Mouse (Mus musculus): ENCODE data around the gene Atg14. TPM values are rescaled to one million over a fixed set of nuclear protein-coding genes. Genes with fewer than 3 reads are reported as not detected.
"Not testable (repeated sequence)": the region's sequence is repeated elsewhere in the genome, so short reads cannot be mapped to it uniquely, and the experiment has no call there.

The Atg14 gene
- total RNA-seq, 2 experiments from 2014 or later, result 1.7 to 13.0 TPM

GRCm38 (mm10) chr14:47551668-47552067, 18.8 kb downstream of the Atg14 start:
- ATAC-seq (replicated peaks; ENCODE audit: low FRiP score, poor library complexity, severe bottlenecking), result no peak

- no peak for ATAC-seq (replicated peaks; ENCODE audit: low FRiP score, poor library complexity, severe bottlenecking)
Measured at GRCm38 (mm10) chr14:47544877-47545276, 25.6 kb downstream of the Atg14 start.

GRCm38 (mm10) chr14:47544286-47544685, 26.2 kb downstream of the Atg14 start:
- ATAC-seq (replicated peaks; ENCODE audit: low FRiP score, poor library complexity, severe bottlenecking), result peak; percentile 50

GRCm38 (mm10) chr14:47542283-47542682, 28.2 kb downstream of the Atg14 start:
- ATAC-seq (replicated peaks; ENCODE audit: low FRiP score, poor library complexity, severe bottlenecking), result no peak

- ATAC-seq (replicated peaks; ENCODE audit: low FRiP score, poor library complexity, severe bottlenecking), result no peak
Measured at GRCm38 (mm10) chr14:47541325-47541948, 29.0 kb downstream of the Atg14 start.

- no peak for ATAC-seq (replicated peaks; ENCODE audit: low FRiP score, poor library complexity, severe bottlenecking)
Measured at GRCm38 (mm10) chr14:47535096-47535495, 35.4 kb downstream of the Atg14 start.

GRCm38 (mm10) chr14:47534176-47534525, 36.3 kb downstream of the Atg14 start:
- ATAC-seq (replicated peaks; ENCODE audit: low FRiP score, poor library complexity, severe bottlenecking), result no peak

GRCm38 (mm10) chr14:47533365-47534175, 36.9 kb downstream of the Atg14 start:
- ATAC-seq (replicated peaks; ENCODE audit: low FRiP score, poor library complexity, severe bottlenecking), result peak; percentile 91

- ATAC-seq (replicated peaks; ENCODE audit: low FRiP score, poor library complexity, severe bottlenecking), result no peak
Measured at GRCm38 (mm10) chr14:47532496-47532895, 38.0 kb downstream of the Atg14 start.

GRCm38 (mm10) chr14:47529592-47529991, 40.9 kb downstream of the Atg14 start:
- ATAC-seq (replicated peaks; ENCODE audit: low FRiP score, poor library complexity, severe bottlenecking), result not testable (repeated sequence)

GRCm38 (mm10) chr14:47529019-47529418, 41.4 kb downstream of the Atg14 start:
- ATAC-seq (replicated peaks; ENCODE audit: low FRiP score, poor library complexity, severe bottlenecking), result 0 out of 2 replicates have a peak, but pooled peaks have one; percentile 15

- peak; percentile 67 for ATAC-seq (replicated peaks; ENCODE audit: low FRiP score, poor library complexity, severe bottlenecking)
Measured at GRCm38 (mm10) chr14:47528293-47528692, 42.2 kb downstream of the Atg14 start.

GRCm38 (mm10) chr14:47527833-47528232, 42.6 kb downstream of the Atg14 start:
- ATAC-seq (replicated peaks; ENCODE audit: low FRiP score, poor library complexity, severe bottlenecking), result peak; percentile 87

GRCm38 (mm10) chr14:47525861-47526260, 44.6 kb downstream of the Atg14 start:
- no peak for ATAC-seq (replicated peaks; ENCODE audit: low FRiP score, poor library complexity, severe bottlenecking)

- ATAC-seq (replicated peaks; ENCODE audit: low FRiP score, poor library complexity, severe bottlenecking), result no peak
Measured at GRCm38 (mm10) chr14:47525374-47525773, 45.1 kb downstream of the Atg14 start.

- ATAC-seq (replicated peaks; ENCODE audit: low FRiP score, poor library complexity, severe bottlenecking), result peak; percentile 91
Measured at GRCm38 (mm10) chr14:47522301-47522700, 48.1 kb downstream of the Atg14 start.

- ATAC-seq (replicated peaks; ENCODE audit: low FRiP score, poor library complexity, severe bottlenecking), result peak; percentile 68
Measured at GRCm38 (mm10) chr14:47521609-47522008, 48.8 kb downstream of the Atg14 start.

- no peak for ATAC-seq (replicated peaks; ENCODE audit: low FRiP score, poor library complexity, severe bottlenecking)
Measured at GRCm38 (mm10) chr14:47520751-47521449, 49.5 kb downstream of the Atg14 start.

- no peak for ATAC-seq (replicated peaks; ENCODE audit: low FRiP score, poor library complexity, severe bottlenecking)
Measured at GRCm38 (mm10) chr14:47518619-47519018, 51.8 kb downstream of the Atg14 start.

- ATAC-seq (replicated peaks; ENCODE audit: low FRiP score, poor library complexity, severe bottlenecking), result no peak
Measured at GRCm38 (mm10) chr14:47516755-47517154, 53.7 kb downstream of the Atg14 start.

GRCm38 (mm10) chr14:47515636-47516035, 54.8 kb downstream of the Atg14 start:
- peak; percentile 94 for ATAC-seq (replicated peaks; ENCODE audit: low FRiP score, poor library complexity, severe bottlenecking)
